Mouse (Mus musculus) bone marrow, adult 2 months (tissue): Measurements from ENCODE around the gene Wdr17. TPM values are rescaled to one million over a fixed set of nuclear protein-coding genes. Genes with fewer than 3 reads are reported as not detected.

Source experiments
- H3K27ac ChIP-seq: fragments of 200-500 bp; 2 replicates; pipeline ENCODE4 v1.5.1; 2012; ENCODE audit warnings: low read depth, mild to moderate bottlenecking, control low read depth, inconsistent platforms, low read length; ENCODE audit not compliant: control insufficient read depth, poor library complexity, insufficient read depth
- H3K4me1 ChIP-seq: fragments of 200-500 bp; 2 replicates; pipeline ENCODE4 v1.6.1; 2011; ENCODE audit warnings: low read length; ENCODE audit not compliant: control insufficient read depth, insufficient read depth
- H3K4me3 ChIP-seq: fragments of 200-500 bp; replicated peaks from 2 replicates; pipeline ENCODE3; 2011; ENCODE audit warnings: mild to moderate bottlenecking, low read depth, low read length, control low read depth; ENCODE audit not compliant: control insufficient read depth
- CTCF ChIP-seq: fragments of 200-500 bp; IDR thresholded peaks from 2 replicates; pipeline ENCODE4 v1.5.1; 2011; ENCODE audit warnings: low read length, control low read depth; ENCODE audit not compliant: control insufficient read depth, insufficient read depth
- POLR2A ChIP-seq: fragments of 200-500 bp; IDR thresholded peaks from 2 replicates; pipeline ENCODE4 v1.6.1; 2011; ENCODE audit warnings: low read depth, mild to moderate bottlenecking, control low read depth, low read length, borderline replicate concordance; ENCODE audit not compliant: control insufficient read depth
- WGBS: fragments of 180-500 bp; shearing (Covaris S2); methylation state at CpG from one replicate; pipeline ENCODE4 v1.1.7; 2018; 5-methylcytosine and 5-hydroxymethylcytosine counted together
- polyA plus RNA-seq: library from polyadenylated mRNA; stranded (reverse); fragments of >200 nt; gene quantifications from 2 replicates; pipeline ENCODE4 v1.2.4, GENCODE M21; 2011; ENCODE audit warnings: low replicate concordance; ENCODE audit not compliant: missing spikeins, insufficient read depth, insufficient read length

Gene Wdr17
- polyA plus RNA-seq, 1 experiment: 9.5 TPM

DNA sequence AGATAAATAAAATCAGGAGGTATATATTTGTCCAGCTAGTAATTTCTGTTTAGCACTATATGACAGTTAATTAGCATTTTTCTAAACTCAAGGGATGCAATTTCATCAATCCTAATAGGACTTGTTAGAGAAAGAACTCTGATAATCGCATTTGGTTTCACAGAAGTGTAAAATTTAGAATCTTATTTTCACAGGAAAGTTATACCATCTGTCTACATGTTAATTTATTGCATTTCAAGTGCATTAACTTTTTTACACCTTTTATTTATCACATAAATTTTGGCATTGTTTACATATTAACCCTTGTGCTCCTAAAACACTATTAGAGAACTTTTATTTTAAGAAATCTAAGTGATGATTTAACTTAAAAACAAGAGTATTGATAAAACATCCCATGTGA, 7.2 kb upstream of the Wdr17 start:
- WGBS: 69% methylated on average over 1 of the region's 1 CpGs
- TF ChIP-seq CTCF: no peak
- TF ChIP-seq POLR2A: no peak
- no peak overlapping the region for H3K27ac ChIP-seq
- H3K4me1 ChIP-seq: no peaks in the 10 kb centered on the region
- H3K4me3 ChIP-seq: no peak overlapping the region

DNA sequence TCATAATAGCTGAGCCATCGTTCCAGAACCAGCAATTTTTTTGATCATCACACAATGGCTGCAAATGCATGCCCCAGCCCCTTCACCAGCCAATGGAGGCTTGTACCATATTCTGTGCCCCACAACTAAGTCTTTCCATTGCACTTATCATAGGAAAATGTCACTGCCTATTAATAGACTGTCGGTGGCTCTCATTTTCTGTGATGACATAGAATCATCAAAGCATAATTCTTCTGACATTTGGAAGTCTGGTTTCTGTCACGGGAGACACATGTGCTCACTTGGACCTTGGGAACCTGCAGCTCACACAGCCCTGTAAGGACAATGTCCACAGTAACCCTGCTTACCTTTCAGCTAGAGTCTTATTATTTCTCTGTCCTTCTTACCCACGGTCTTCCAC, 424 bp downstream of the Wdr17 start:
- H3K4me1 ChIP-seq: no peaks in the 10 kb centered on the region
- 72% methylated on average over 4 of the region's 4 CpGs for WGBS
- TF ChIP-seq POLR2A: no peak
- TF ChIP-seq CTCF: no peak
- no peak overlapping the region for H3K4me3 ChIP-seq
- no peak overlapping the region for H3K27ac ChIP-seq

DNA sequence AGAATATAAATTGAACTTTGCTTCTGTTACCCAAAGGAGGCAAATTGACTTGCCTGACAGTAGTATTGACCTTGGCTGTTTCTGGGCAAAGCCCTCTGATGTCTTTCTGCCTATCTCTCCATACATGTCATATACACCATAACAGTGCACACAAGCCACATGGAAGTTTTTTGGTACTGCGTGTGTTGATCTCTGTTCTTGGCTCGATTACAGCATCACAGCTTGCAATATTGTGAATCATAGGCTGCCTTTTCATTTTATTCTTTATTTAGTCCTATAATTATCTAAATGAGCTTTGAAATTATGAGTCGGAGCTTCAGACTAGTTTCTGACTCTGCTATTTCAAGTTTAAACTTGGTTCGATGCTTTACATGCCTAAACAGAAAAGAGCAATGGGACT, 10.5 kb downstream of the Wdr17 start:
- Histone ChIP-seq H3K4me3 (no peak overlapping the region), H3K4me1 (no peaks in the 10 kb centered on the region), H3K27ac (no peak overlapping the region)
- TF ChIP-seq POLR2A (no peak), CTCF (no peak)
- 79% methylated on average over 4 of the region's 4 CpGs for WGBS

DNA sequence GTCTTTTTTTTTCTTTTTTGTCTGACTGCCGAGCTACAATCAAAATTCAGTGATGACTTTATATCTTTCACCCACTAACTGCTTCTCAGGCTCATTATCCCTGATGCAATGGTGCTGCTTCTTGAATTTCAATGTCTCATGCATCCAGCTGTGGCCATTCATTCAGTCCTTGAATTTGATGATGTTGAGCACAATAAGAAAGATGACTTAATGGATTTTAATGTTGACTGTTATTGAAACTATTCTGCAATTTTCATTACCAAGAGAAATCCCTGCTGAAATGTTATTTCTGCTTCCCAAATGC, 22.3 kb downstream of the Wdr17 start:
- 71% methylated on average over 1 of the region's 1 CpGs for WGBS
- no peak overlapping the region for H3K4me3 ChIP-seq
- no peaks in the 10 kb centered on the region for H3K4me1 ChIP-seq
- TF ChIP-seq CTCF (no peak), POLR2A (no peak)
- no peak overlapping the region for H3K27ac ChIP-seq

DNA sequence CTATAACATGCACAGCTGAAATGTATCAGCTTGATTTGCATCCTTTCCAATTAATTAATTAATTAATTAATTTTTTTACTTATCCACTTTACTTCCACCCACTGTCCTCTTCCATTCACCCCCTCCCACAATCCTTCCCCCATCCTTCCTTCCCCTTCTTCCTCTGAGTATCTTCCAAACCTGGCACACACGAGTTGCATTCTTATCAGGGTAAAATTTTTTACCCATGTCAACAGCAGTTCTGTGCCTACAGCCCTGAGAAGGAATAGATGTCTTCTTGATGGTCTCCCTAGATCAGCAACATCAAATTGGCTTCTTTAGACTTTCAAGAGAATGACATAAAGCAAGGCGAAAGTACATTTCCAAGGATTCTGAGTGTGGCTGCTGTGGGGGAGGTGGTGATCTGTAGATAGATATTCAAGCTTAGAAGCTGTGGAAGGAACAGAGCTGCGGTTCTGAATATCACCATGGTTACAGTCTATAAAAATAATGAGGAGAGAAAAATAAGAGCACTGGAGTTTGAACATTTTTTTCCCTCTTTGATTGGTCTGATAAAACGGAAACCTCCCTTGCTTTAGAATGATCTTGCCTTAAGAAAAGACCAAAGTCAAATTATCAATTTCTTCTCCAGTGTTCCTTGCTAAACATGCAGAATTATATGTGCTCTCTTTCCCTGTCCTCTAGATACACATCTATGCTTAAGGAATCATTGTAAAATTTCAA, 22.8 kb downstream of the Wdr17 start:
- no peak for TF ChIP-seq CTCF
- no peak for TF ChIP-seq POLR2A
- Histone ChIP-seq H3K4me3 (no peak overlapping the region), H3K4me1 (no peaks in the 10 kb centered on the region), H3K27ac (no peak overlapping the region)
- 76% methylated on average over 4 of the region's 4 CpGs for WGBS

DNA sequence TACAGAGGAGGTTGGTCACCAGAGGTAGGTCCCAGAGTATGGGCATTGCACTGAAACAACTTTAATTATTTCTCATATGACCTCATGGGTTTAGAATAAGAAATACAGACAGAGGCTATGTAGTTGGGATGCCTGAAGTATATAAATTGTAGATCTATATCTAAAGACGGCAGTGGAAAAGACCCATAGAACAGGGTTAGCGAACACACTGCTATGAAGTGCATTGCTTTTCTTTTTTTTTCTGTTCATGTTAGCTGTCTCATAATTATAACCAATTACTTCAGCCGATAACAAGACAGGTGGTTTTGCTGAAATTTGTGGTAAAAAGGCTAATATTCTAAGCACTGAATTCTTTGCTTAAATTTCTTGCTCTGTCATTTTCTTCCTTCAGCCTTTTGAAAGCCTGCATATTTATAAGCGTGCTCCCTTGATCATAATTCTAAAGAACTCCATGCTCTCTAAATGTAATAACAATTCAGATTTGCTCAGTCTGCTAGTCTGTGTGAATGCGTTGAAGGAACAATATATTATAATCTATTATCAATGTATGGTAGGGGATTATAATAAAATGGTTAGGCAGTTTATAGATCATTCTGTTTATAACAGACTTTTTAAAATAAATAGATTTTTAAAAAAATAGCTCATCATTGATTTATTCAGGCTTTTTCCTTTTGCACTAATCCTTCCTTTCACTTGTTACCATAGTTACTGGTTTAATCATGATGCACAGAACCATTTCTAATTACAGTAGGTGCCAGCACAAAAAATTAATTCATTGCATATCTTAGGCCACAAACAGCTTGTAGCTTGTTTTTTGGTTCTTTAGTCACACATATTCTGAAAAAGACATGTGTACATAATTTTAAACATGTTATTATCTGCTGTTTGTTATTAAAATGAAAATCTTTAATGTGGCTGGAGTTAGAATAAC, 50.7 kb downstream of the Wdr17 start:
- no peak for TF ChIP-seq CTCF
- TF ChIP-seq POLR2A: no peak
- Histone ChIP-seq H3K4me3 (no peak overlapping the region), H3K27ac (no peak overlapping the region), H3K4me1 (no peaks in the 10 kb centered on the region)
- 84% methylated on average over 5 of the region's 5 CpGs for WGBS

DNA sequence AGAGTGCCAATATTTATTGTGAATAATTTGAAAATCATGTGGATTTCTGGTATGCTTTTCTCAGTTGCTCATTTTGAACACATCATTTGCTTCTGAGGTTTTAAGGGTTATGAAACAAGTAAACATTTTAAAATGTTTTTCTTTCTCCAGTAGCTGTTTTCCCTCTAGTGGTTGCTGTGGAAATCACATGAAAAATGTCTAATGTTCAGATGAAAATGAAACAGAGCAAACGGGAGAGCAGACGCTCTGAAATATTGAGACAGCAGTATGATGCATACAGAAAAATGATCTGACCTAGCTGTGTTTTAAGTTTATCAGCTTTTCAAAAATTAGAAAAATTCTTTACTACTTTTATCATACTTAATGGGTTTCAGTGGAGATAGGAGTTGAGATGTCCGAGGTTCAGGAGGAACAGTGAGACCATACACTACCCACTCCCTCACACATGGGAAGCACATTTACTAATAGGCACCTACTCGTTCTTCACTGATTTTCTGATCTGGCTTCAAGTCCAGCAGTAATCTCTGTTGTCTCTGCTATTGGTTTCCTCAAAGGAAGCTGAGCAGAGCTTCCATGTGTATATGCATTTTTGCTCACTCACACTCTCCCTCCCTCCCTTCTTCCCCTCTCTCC, 57.1 kb downstream of the Wdr17 start:
- no peak for TF ChIP-seq POLR2A
- TF ChIP-seq CTCF: no peak
- WGBS: 11% methylated on average over 4 of the region's 4 CpGs
- H3K27ac ChIP-seq: no peak overlapping the region
- no peaks in the 10 kb centered on the region for H3K4me1 ChIP-seq
- H3K4me3 ChIP-seq: no peak overlapping the region

DNA sequence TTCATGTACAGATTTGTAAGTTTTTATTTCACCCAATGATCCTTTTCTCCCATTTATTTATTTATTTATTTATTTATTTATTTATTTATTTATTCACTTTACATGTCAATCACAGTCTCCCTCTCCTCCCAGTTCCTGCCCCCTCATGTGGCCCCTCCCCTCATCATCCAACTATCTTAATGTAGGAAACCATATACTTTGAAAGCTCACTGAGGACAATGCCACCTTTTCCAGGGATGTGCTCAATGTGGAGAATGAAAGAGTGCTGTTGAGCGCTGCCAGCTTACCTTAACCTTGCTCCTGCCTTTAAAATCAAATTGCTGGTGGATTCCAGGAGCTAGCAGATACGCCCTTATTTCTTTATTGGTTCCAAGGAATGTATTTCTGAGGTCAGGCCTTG, 59.0 kb downstream of the Wdr17 start:
- H3K27ac ChIP-seq: no peak overlapping the region
- TF ChIP-seq POLR2A (no peak), CTCF (no peak)
- WGBS: 74% methylated on average over 2 of the region's 2 CpGs
- H3K4me1 ChIP-seq: no peaks in the 10 kb centered on the region
- no peak overlapping the region for H3K4me3 ChIP-seq
